Mouse (Mus musculus): ENCODE data around the gene Smyd1.

GRCm38 (mm10) chr6:71330486-71330885 is 8.5 kb upstream of the Smyd1 start:
- TF ChIP-seq CTCF (IDR thresholded peaks at IDR 0.05; ENCODE audit: borderline replicate concordance, extremely low read depth, insufficient read depth, insufficient read length): no peak
- no peak for TF ChIP-seq POLR2A (IDR thresholded peaks at IDR 0.05; ENCODE audit: borderline replicate concordance, extremely low read depth, insufficient read depth, insufficient read length, poor library complexity, severe bottlenecking)
